Comparison of ENCODE assay signal across 8 mouse cellular contexts in genomic region chr6:125160854-125161760, GRCm38 (mm10). TPM values are rescaled to one million over a fixed set of nuclear protein-coding genes. Genes with fewer than 3 reads are reported as not detected.
DNase-seq lines count a peak whose midpoint lies in the region; ATAC-seq and TF ChIP-seq lines count a peak whose summit lies in the region.

No protein-coding gene starts in this region.

- no peak overlapping the region for H3K27ac ChIP-seq in CH12.LX (ENCODE audit: insufficient read depth, low read depth)
- H3K27ac ChIP-seq in embryonic facial prominence, embryonic 14.5 days (replicated peaks; ENCODE audit: low read depth, low read length), result peak overlapping the region; percentile 67; the same call in 1 of the 2 replicates
- H3K27ac ChIP-seq in heart, embryonic 14.5 days (replicated peaks in 1 of 2; ENCODE audit: control insufficient read depth in 1 of 2, insufficient read depth in 1 of 2, low read depth in 2 of 2, low read length in 2 of 2), result peak overlapping the region; percentile 73 to 86
- peak overlapping the region; percentile 36 for H3K27ac ChIP-seq in lung, embryonic 15.5 days
- peak overlapping the region; percentile 31 for H3K27ac ChIP-seq in small intestine, adult 2 months (ENCODE audit: insufficient read depth, low read depth, low read length)

- H3K4me3 ChIP-seq in CH12.LX (replicated peaks in 1 of 3; ENCODE audit: low read depth in 2 of 3, low read length in 2 of 3, poor library complexity in 1 of 3), result no peak overlapping the region
- no peak overlapping the region for H3K4me3 ChIP-seq in embryonic facial prominence, embryonic 14.5 days (ENCODE audit: low read depth, low read length)
- no peak overlapping the region; a peak in 1 of 4 replicates for H3K4me3 ChIP-seq in heart, embryonic 14.5 days (ENCODE audit: control insufficient read depth in 1 of 2, insufficient read depth in 1 of 2, low read depth in 1 of 2, low read length in 2 of 2)
- H3K4me3 ChIP-seq in lung, embryonic 15.5 days, result no peak overlapping the region
- no peak overlapping the region for H3K4me3 ChIP-seq in small intestine, adult 2 months (ENCODE audit: low read depth, low read length)

- H3K4me1 ChIP-seq in CH12.LX (ENCODE audit: control insufficient read depth in 1 of 2, insufficient read depth in 2 of 2), result peaks cover 3 to 18% of the 10 kb centered on the region in 2 experiments; a peak in 2 of 4 replicates
- peaks cover 7% of the 10 kb centered on the region for H3K4me1 ChIP-seq in embryonic facial prominence, embryonic 14.5 days (ENCODE audit: control insufficient read depth, insufficient read depth, low read length)
- H3K4me1 ChIP-seq in heart, embryonic 14.5 days (ENCODE audit: control insufficient read depth in 2 of 2, insufficient read depth in 2 of 2, low read length in 2 of 2), result peaks cover 11 to 33% of the 10 kb centered on the region in 2 experiments; a peak in 3 of 4 replicates
- H3K4me1 ChIP-seq in lung, embryonic 15.5 days, result peaks cover 31% of the 10 kb centered on the region
- peaks cover 14% of the 10 kb centered on the region for H3K4me1 ChIP-seq in small intestine, adult 2 months (ENCODE audit: control insufficient read depth, insufficient read depth, insufficient read length, low read length)

- TF ChIP-seq EP300 in CH12.LX (IDR thresholded peaks at IDR 0.05; ENCODE audit: low read length), result no peak

- H3K9me3 ChIP-seq in CH12.LX (replicated peaks; ENCODE audit: low read length), result no peaks in the 10 kb centered on the region
- no peaks in the 10 kb centered on the region for H3K9me3 ChIP-seq in embryonic facial prominence, embryonic 14.5 days (ENCODE audit: control insufficient read depth, low read length)
- no peaks in the 10 kb centered on the region for H3K9me3 ChIP-seq in heart, embryonic 14.5 days (ENCODE audit: control insufficient read depth, low read length)
- no peaks in the 10 kb centered on the region for H3K9me3 ChIP-seq in lung, embryonic 15.5 days

- peaks cover 21% of the 10 kb centered on the region for H3K79me2 ChIP-seq in CH12.LX (replicated peaks; ENCODE audit: control insufficient read depth, extremely low read depth, insufficient read depth, poor library complexity, severe bottlenecking)

- ATAC-seq in embryonic facial prominence, embryonic 14.5 days (ENCODE audit: low read depth), result no peak
- peak; percentile 18; the same call in 1 of the 2 replicates for ATAC-seq in heart, embryonic 14.5 days (ENCODE audit: insufficient number of reproducible peaks, insufficient read depth, low FRiP score, low read depth)
- ATAC-seq in lung, embryonic 15.5 days (ENCODE audit: borderline replicate concordance, extremely low read depth, low FRiP score, low TSS enrichment), result no peak
- no peak for ATAC-seq in inflammation-experienced regulatory T-cells, adult 6 months

- no peak for TF ChIP-seq RAD21 in CH12.LX (IDR thresholded peaks at IDR 0.05; ENCODE audit: low read depth, low read length)

- no peak for TF ChIP-seq CTCF in CH12.LX (conservative IDR thresholded peaks at IDR 0.05 in 1 of 2, IDR thresholded peaks at IDR 0.05 in 1 of 2; ENCODE audit: low read depth in 2 of 2, low read length in 2 of 2)
- TF ChIP-seq CTCF in small intestine, adult 2 months (IDR thresholded peaks at IDR 0.05; ENCODE audit: extremely low read depth, insufficient read length, insufficient replicate concordance, low read depth, low read length), result no peak

- H3K9ac ChIP-seq in CH12.LX (ENCODE audit: insufficient read depth, low read depth), result no peak overlapping the region
- H3K9ac ChIP-seq in embryonic facial prominence, embryonic 14.5 days (ENCODE audit: low read depth, low read length), result peak overlapping the region; percentile 25; the same call in 1 of the 2 replicates
- H3K9ac ChIP-seq in heart, embryonic 14.5 days (ENCODE audit: low read length), result peak overlapping the region; percentile 52
- H3K9ac ChIP-seq in lung, embryonic 15.5 days, result no peak overlapping the region

- H3K36me3 ChIP-seq in CH12.LX (replicated peaks in 1 of 2; ENCODE audit: control insufficient read depth in 1 of 2, insufficient read depth in 1 of 2, low read length in 1 of 2), result peaks cover 61 to 76% of the 10 kb centered on the region in 2 experiments
- peaks cover 57% of the 10 kb centered on the region for H3K36me3 ChIP-seq in embryonic facial prominence, embryonic 14.5 days (ENCODE audit: control insufficient read depth, insufficient read depth, low read length)
- peaks cover 74% of the 10 kb centered on the region for H3K36me3 ChIP-seq in heart, embryonic 14.5 days (ENCODE audit: control insufficient read depth, insufficient read depth, low read length)
- peaks cover 41% of the 10 kb centered on the region for H3K36me3 ChIP-seq in lung, embryonic 15.5 days
- H3K36me3 ChIP-seq in small intestine, adult 2 months (ENCODE audit: control insufficient read depth, insufficient read depth, low read length), result peaks cover 30% of the 10 kb centered on the region

- no peaks in the 10 kb centered on the region for H3K27me3 ChIP-seq in CH12.LX (replicated peaks)
- no peaks in the 10 kb centered on the region for H3K27me3 ChIP-seq in embryonic facial prominence, embryonic 14.5 days (replicated peaks; ENCODE audit: control insufficient read depth, insufficient read depth, low read length)
- no peaks in the 10 kb centered on the region for H3K27me3 ChIP-seq in heart, embryonic 14.5 days (ENCODE audit: control insufficient read depth, insufficient read depth, low read length)
- H3K27me3 ChIP-seq in lung, embryonic 15.5 days, result no peaks in the 10 kb centered on the region
- no peaks in the 10 kb centered on the region for H3K27me3 ChIP-seq in small intestine, adult 2 months (ENCODE audit: control insufficient read depth, insufficient read depth, low read length)

- dilution Hi-C loops in CH12.LX (cut with MboI; ENCODE audit: extremely low pct_ligation_motif_present, extremely low pct_unique_long_range_greater_than_20kb, low sequenced_read_pairs), result no loop called here

- in situ Hi-C loops in CH12.LX (cut with MboI; ENCODE audit: low pct_ligation_motif_present, low pct_unique_long_range_greater_than_20kb, low sequenced_read_pairs), result no loop called here

- WGBS in embryonic facial prominence, embryonic 14.5 days, result 14% methylated on average over 22 of the region's 22 CpGs
- WGBS in heart, embryonic 14.5 days, result 8% methylated on average over 22 of the region's 22 CpGs
- 19% methylated on average over 22 of the region's 22 CpGs for WGBS in lung, embryonic 15.5 days
- 24% methylated on average over 22 of the region's 22 CpGs for WGBS in small intestine, adult 2 months

- no peak overlapping the region for H3K4me2 ChIP-seq in CH12.LX (ENCODE audit: insufficient read depth, low read depth, poor library complexity, severe bottlenecking)
- H3K4me2 ChIP-seq in embryonic facial prominence, embryonic 14.5 days (ENCODE audit: low read depth, low read length), result no peak overlapping the region
- H3K4me2 ChIP-seq in heart, embryonic 14.5 days (ENCODE audit: low read length), result peak overlapping the region; percentile 70
- no peak overlapping the region for H3K4me2 ChIP-seq in lung, embryonic 15.5 days

- peak; percentile 73 for TF ChIP-seq POLR2A in CH12.LX (IDR thresholded peaks at IDR 0.05; ENCODE audit: low read depth, low read length)
- TF ChIP-seq POLR2A in small intestine, adult 2 months (IDR thresholded peaks at IDR 0.05; ENCODE audit: low read depth, low read length), result no peak

- peak; percentile 71 for DNase-seq in CH12.LX (ENCODE audit: extremely low read depth)
- peak; percentile 90 for DNase-seq in Muller cell, postnatal 12 days (ENCODE audit: inconsistent ontology term)
- peak; percentile 83 for DNase-seq in embryonic facial prominence, embryonic 14.5 days (ENCODE audit: low spot score)
- peak; percentile 78 to 89 for DNase-seq in kidney, postnatal 25 days

RNA-seq across cellular contexts. Expression of gene Gapdh, which starts 5.2 kb away (rescaled TPM):
- 2,085 and 2,925 TPM in 2 replicates for total RNA-seq in CH12.LX (2012; rRNA removed)
- total RNA-seq in CH12.LX (2014; rRNA removed), result 1,576 and 2,268 TPM in 2 replicates
- polyA plus RNA-seq in CH12.LX (2012; ENCODE audit: insufficient read length, low read depth), result 2,269 and 2,654 TPM in 2 replicates
- 1,831 and 1,850 TPM in 2 replicates for polyA plus RNA-seq in embryonic facial prominence, embryonic 14.5 days (2014; fragmentation: Nextera tagmentation; extraction: Ambion mirVana)
- 4,765 and 5,242 TPM in 2 replicates for polyA plus RNA-seq in heart, embryonic 14.5 days (2014; fragmentation: Nextera tagmentation; extraction: Ambion mirVana)
- 1,765 and 1,844 TPM in 2 replicates for polyA plus RNA-seq in lung, embryonic 15.5 days (2015; fragmentation: Nextera tagmentation; extraction: Ambion mirVana)
- polyA plus RNA-seq in small intestine, adult 2 months (2012; rRNA removed), result 2,785 and 3,321 TPM in 2 replicates
- polyA plus RNA-seq in inflammation-experienced regulatory T-cells, adult 6 months (2017; shearing (Covaris generic)), result 100 to 1,000 TPM; 217 to 463 (median 365) TPM

RNA-seq across cellular contexts. Expression of gene Iffo1, which starts 16.1 kb away (rescaled TPM):
- total RNA-seq in CH12.LX (2012; rRNA removed) (6.7 and 7.6 TPM in 2 replicates), CH12.LX (2014; rRNA removed) (3.3 and 4.0 TPM in 2 replicates)
- polyA plus RNA-seq in CH12.LX (2012; ENCODE audit: insufficient read length, low read depth), result 7.0 and 8.2 TPM in 2 replicates
- 37.9 and 43.7 TPM in 2 replicates for polyA plus RNA-seq in embryonic facial prominence, embryonic 14.5 days (2014; fragmentation: Nextera tagmentation; extraction: Ambion mirVana)
- 8.7 and 9.7 TPM in 2 replicates for polyA plus RNA-seq in heart, embryonic 14.5 days (2014; fragmentation: Nextera tagmentation; extraction: Ambion mirVana)
- 5.7 and 6.8 TPM in 2 replicates for polyA plus RNA-seq in lung, embryonic 15.5 days (2015; fragmentation: Nextera tagmentation; extraction: Ambion mirVana)
- polyA plus RNA-seq in small intestine, adult 2 months (2012; rRNA removed), result 7.0 and 13.0 TPM in 2 replicates
- polyA plus RNA-seq in inflammation-experienced regulatory T-cells, adult 6 months (2017; shearing (Covaris generic)), result 10 to 100 TPM in 1 of 3 experiments, 1 to 10 TPM in 2; 6.9 to 12.4 (median 9.8) TPM

RNA-seq across cellular contexts. Expression of gene Nop2, which starts 29.4 kb away (rescaled TPM):
- total RNA-seq in CH12.LX (2012; rRNA removed) (128 and 188 TPM in 2 replicates), CH12.LX (2014; rRNA removed) (154 TPM in 2 replicates)
- 175 and 179 TPM in 2 replicates for polyA plus RNA-seq in CH12.LX (2012; ENCODE audit: insufficient read length, low read depth)
- 56.4 and 60.4 TPM in 2 replicates for polyA plus RNA-seq in embryonic facial prominence, embryonic 14.5 days (2014; fragmentation: Nextera tagmentation; extraction: Ambion mirVana)
- 35.3 and 36.6 TPM in 2 replicates for polyA plus RNA-seq in heart, embryonic 14.5 days (2014; fragmentation: Nextera tagmentation; extraction: Ambion mirVana)
- polyA plus RNA-seq in lung, embryonic 15.5 days (2015; fragmentation: Nextera tagmentation; extraction: Ambion mirVana), result 56.5 and 58.8 TPM in 2 replicates
- 6.5 and 7.8 TPM in 2 replicates for polyA plus RNA-seq in small intestine, adult 2 months (2012; rRNA removed)
- 10 to 100 TPM; 32.7 to 50.7 (median 48.1) TPM for polyA plus RNA-seq in inflammation-experienced regulatory T-cells, adult 6 months (2017; shearing (Covaris generic))

RNA-seq across cellular contexts. Expression of gene Ncapd2, which starts 30.4 kb away (rescaled TPM):
- total RNA-seq in CH12.LX (2012; rRNA removed) (140 and 147 TPM in 2 replicates), CH12.LX (2014; rRNA removed) (78.3 and 79.6 TPM in 2 replicates)
- polyA plus RNA-seq in CH12.LX (2012; ENCODE audit: insufficient read length, low read depth), result 263 and 301 TPM in 2 replicates
- polyA plus RNA-seq in embryonic facial prominence, embryonic 14.5 days (2014; fragmentation: Nextera tagmentation; extraction: Ambion mirVana), result 76.7 and 90.8 TPM in 2 replicates
- polyA plus RNA-seq in heart, embryonic 14.5 days (2014; fragmentation: Nextera tagmentation; extraction: Ambion mirVana), result 66.0 and 67.5 TPM in 2 replicates
- 136 and 139 TPM in 2 replicates for polyA plus RNA-seq in lung, embryonic 15.5 days (2015; fragmentation: Nextera tagmentation; extraction: Ambion mirVana)
- 24.3 and 53.4 TPM in 2 replicates for polyA plus RNA-seq in small intestine, adult 2 months (2012; rRNA removed)
- polyA plus RNA-seq in inflammation-experienced regulatory T-cells, adult 6 months (2017; shearing (Covaris generic)), result 10 to 100 TPM; 25.4 to 88.8 (median 51.2) TPM

RNA-seq across cellular contexts. Expression of gene Mrpl51, which starts 30.5 kb away (rescaled TPM):
- total RNA-seq in CH12.LX (2012; rRNA removed), result 120 and 153 TPM in 2 replicates
- total RNA-seq in CH12.LX (2014; rRNA removed), result 152 and 184 TPM in 2 replicates
- 161 and 171 TPM in 2 replicates for polyA plus RNA-seq in CH12.LX (2012; ENCODE audit: insufficient read length, low read depth)
- polyA plus RNA-seq in embryonic facial prominence, embryonic 14.5 days (2014; fragmentation: Nextera tagmentation; extraction: Ambion mirVana), result 198 and 205 TPM in 2 replicates
- 261 and 264 TPM in 2 replicates for polyA plus RNA-seq in heart, embryonic 14.5 days (2014; fragmentation: Nextera tagmentation; extraction: Ambion mirVana)
- polyA plus RNA-seq in lung, embryonic 15.5 days (2015; fragmentation: Nextera tagmentation; extraction: Ambion mirVana), result 208 and 224 TPM in 2 replicates
- 41.6 and 62.7 TPM in 2 replicates for polyA plus RNA-seq in small intestine, adult 2 months (2012; rRNA removed)
- polyA plus RNA-seq in inflammation-experienced regulatory T-cells, adult 6 months (2017; shearing (Covaris generic)), result 100 to 1,000 TPM in 1 of 3 experiments, 10 to 100 TPM in 2; 65.3 to 102 (median 74.3) TPM

Comparison
In these comparisons a context has a peak if more than half of its experiments do, and no peak if none do; other contexts are left out.
1. H3K9ac ChIP-seq: peak in embryonic facial prominence, embryonic 14.5 days (single experiment) and heart, embryonic 14.5 days (single experiment); none in CH12.LX (single experiment) and lung, embryonic 15.5 days (single experiment).
2. Peak in every context shown above with its lines, with median percentiles within 50 percentile points of each other: DNase-seq.